Mouse (Mus musculus) ovary, adult 18-20 months (tissue): Measurements from ENCODE around the gene Shc2.

Experiments
- DNase-seq: peaks from one replicate; pipeline ENCODE4 v3.0.0; 2022; ENCODE audit warnings: low spot score, mixed read lengths

Shc2 gene

GRCm38 (mm10) chr10:79637128-79638110 lies at the start of gene Shc2:
TSS of gene Shc2 (minus strand) at chr10:79637918.
- DNase-seq = no peak

GRCm38 (mm10) chr10:79687513-79687912 lies 49.8 kb upstream of the Shc2 start:
- DNase-seq = no peak

DNA sequence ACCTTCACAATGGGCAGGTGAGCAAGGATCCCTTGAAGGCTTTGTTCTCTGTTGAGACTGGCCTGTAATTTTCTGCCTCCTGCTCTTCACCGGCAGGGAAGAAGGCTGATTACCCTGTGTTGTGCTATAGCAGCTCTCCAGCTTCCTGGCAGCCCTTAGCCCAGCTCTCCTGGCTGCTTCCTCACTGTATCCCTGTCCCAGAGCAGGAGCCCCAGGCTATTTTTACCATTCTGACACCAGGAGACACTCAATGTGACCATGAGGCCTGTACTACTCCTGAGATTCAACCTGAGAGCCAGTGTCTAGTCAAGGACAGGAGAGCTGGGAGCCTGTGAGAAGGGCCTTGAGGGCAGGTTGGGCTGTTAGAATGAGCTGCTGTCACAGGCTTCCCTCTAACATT lies 49.0 kb upstream of the Shc2 start:
- DNase-seq = no peak

DNA sequence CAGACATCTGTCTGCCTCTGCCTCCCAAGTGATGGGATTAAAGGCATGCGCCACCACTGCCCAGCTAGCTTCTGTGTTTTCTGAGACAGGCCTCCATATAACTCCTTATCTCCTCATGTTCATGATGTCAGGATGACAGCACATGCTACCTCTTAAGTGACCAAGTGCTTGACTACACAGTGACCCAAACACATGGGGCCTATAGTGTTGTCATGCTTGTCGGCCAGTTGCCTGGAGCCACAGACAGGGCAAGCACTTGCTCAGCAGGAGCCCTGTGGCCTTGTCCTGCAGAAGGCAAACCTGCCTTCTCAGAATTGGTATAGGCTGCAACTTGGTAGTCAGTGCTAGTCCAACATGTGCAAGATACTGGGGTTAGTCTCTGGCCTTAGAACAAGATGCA lies 48.5 kb upstream of the Shc2 start:
- DNase-seq = no peak

DNA sequence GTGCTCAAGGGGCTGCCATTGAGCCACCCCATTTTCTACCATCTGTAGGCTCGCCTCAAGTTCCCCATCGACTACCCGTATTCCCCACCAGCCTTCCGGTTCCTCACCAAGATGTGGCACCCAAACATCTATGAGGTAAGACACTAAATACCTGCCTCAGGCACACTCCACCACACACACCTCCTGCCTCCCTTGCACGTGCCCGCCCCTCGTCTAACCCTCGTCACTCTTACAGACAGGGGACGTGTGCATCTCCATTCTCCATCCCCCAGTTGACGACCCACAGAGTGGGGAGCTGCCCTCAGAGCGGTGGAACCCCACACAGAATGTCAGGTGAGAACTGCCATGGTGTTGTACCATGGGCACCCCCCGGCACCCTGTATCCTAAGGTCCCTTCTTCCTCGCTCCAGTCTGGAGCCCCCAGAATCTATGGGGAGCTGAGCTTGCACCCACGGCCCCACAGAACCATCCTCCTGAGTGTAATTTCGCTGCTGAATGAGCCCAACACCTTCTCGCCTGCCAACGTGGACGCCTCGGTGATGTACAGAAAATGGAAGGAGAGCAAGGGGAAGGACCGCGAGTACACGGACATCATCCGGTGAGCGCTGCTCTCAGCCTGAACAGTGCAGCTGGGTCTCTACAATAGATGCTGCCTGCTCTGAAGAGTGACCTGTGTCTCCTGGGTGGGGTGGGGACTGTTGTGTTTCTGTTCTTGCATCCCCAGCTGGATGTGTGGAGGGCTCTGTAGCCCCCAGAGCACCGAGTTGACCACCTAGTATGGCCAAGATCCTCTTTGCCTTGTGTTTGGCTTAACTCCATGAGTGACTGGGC lies 47.3 kb upstream of the Shc2 start:
- no peak for DNase-seq

DNA sequence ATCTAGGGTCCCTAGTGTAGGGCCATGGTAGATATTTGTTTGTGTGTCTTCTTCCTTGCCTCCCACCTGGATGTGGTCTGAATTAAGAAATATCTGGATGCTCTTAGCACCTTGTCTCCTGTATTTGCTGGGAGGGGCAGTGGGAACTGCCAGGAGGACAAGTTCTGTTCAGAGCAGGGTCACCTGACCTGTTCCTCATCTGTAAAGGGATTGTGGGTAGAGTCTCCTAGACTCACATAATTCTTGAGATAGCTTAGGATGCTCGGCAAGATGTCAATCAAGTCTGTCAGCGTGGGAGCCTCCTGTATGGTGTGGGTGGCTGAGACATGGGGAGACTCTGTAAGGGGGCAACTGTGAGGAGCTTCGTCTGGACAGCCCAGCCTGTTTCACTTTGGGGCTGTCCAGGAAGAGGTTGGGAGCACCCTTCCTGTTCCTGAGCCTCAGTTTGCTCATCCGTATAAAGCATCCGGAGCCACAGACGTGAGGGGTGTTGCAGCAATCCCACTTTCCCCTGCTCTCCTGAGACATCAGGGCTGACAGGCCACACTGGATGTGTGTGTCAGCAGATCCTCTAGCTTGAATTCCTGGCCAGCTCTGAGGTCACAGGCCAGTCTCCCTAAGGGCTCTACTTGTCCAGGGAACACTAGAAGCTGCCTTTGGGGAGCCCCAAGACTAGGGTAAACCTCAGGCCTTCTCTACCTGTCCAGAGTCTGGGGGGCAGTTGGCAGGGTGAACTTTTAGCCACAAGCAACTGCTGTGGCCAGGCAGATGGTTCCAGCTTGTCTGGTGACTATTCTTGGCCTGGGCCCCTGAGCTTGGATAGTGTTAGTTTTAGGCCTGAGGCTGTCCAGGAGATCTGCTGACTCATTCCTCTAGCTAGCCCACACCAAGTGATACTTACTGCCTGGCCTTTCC lies 46.3 kb upstream of the Shc2 start:
- DNase-seq = no peak

- DNase-seq = no peak
Measured at GRCm38 (mm10) chr10:79682916-79683582, 45.3 kb upstream of the Shc2 start.

DNA sequence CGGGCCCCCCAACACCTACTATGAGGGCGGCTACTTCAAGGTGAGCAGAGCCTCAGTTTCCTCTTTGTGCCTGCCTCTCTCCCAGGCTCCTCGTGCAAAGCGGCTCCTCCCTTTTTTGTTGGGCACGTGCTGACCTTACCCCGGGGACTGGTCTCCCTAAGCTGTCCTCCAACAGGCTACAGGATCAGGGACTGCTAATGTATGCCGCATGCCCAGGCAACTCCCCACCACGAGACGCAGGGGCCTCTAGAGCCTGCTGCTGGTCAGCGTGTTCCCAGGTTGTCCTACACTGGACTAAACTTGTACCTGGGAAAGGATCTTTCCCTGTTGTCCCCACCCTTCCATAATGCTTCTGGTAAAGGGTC lies 44.8 kb upstream of the Shc2 start:
- DNase-seq = no peak

DNA sequence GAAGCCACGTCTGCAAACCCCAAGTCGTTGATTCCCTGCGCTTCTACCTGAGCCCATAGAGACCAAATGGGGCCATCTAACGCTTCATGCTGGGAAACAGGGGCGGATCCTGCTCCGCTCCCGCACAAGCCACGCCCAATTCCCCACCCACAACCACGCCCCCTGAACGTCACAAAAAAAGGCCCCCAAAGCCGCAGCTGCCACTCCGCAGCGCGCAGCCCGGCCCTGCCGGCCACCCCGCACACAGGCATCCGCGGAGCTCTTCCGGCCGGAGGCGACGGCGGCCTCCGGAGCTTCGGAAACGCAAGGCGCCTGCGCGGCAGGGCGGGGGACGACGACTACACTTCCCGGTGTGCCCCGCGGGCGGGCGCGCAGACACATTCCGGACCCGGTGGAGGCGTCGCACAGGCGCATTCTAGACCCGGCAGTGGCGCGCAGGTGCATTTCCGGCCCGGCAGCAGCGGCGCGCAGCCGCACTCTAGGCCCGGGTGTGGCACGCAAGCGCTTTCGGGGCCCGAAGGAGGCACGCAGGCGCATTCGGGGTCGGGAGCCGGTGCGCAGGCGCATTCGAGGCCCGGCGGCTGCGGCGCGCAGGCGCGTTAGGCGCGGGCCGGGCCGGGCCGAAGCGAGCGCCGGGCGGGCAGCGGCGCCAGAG lies 44.0 kb upstream of the Shc2 start, which contains the start of gene Cdc34:
Gene Cdc34, plus strand, starts transcription at position 605 of the 655 bp plus-strand sequence.
- peak; percentile 100 for DNase-seq

DNA sequence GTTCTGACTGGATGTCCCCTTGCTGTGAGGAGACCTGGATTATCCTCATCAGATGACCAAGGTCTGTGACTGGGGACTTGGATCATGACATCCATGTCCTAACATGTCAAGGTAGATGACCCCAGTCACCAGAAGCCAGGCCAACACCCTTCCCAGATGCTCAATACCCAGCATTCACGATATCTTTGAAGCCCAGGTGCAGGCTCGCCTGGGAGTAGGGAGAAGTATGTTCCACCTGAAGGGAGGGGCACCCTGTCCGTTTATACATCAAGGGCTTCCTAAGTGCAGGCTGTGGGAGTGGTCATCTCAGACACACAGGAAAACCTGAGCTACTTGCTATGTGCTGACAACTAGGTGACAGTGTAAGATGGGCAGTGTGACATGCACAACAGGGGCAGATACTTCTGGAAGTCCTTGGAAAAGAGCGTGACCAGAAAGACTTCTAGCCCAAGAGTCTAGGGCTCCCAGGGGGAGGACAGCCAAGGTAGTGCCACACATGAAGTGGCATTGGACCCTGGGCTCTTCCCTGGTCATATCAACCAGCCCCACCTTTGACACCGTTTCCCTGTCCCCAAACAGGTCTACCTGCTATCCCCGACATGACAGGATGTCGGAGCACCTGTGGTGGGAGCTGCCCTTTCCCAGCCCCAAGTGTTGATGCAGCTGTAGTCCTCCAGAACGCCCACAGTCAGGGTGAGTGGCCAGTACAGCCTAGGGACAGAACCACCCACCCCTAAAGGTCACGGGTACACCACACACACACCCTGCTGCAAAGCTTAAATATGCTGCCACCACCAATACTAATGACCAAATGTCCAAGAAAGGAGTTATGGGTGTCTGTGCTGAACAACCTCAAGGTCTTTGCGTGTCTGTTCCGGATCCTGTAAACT lies 43.1 kb upstream of the Shc2 start:
- no peak for DNase-seq

- DNase-seq = no peak
Measured at GRCm38 (mm10) chr10:79675346-79676035, 37.8 kb upstream of the Shc2 start.

DNA sequence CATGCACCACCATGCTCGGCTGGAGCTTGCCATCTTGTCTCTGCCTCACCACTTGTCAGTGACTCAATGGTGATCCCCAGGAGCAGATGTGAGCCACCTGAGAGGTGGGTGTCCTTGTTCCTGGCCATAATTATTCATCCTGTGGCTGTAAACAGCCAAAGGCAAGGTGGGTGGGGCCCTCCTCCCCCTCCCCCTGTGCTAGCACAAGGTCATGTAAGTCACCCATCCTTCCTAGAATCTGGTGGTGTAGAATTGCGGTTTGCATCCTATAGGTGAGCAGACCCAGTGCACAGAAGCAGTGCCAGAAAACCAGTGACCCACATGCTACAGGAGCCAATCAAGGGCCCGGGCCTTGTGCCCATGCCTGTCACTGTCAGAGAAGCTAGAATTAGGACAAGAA lies 35.3 kb upstream of the Shc2 start:
- DNase-seq = no peak

GRCm38 (mm10) chr10:79672088-79672455 lies 34.4 kb upstream of the Shc2 start:
- DNase-seq = no peak

- no peak for DNase-seq
Measured at GRCm38 (mm10) chr10:79671396-79672087, 33.8 kb upstream of the Shc2 start.

- no peak for DNase-seq
Measured at GRCm38 (mm10) chr10:79670071-79670888, 32.6 kb upstream of the Shc2 start.

DNA sequence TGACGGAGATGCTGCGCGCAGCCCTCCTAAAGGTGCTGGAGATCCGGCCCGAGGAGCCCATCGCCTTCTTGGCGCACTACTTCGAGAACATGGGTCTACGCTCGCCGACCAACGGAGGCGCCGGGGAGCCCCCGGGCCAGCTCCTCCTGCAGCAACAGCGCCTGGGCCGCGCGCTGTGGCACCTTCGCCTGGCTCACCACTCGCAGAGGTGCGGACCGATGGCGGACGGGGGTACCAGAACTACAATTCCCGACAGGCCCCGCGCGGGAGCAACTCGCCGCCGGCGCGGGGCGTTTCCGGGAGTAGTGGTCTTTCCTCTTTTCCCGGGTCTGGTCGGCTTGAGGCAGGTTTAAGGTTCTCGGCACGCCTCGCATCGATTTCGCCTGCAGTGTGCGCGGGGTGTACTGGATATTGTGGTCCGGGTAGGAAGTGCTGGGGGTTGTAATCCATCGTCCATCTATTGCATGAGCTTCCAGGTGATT lies 31.9 kb upstream of the Shc2 start:
- peak; percentile 45 for DNase-seq

DNA sequence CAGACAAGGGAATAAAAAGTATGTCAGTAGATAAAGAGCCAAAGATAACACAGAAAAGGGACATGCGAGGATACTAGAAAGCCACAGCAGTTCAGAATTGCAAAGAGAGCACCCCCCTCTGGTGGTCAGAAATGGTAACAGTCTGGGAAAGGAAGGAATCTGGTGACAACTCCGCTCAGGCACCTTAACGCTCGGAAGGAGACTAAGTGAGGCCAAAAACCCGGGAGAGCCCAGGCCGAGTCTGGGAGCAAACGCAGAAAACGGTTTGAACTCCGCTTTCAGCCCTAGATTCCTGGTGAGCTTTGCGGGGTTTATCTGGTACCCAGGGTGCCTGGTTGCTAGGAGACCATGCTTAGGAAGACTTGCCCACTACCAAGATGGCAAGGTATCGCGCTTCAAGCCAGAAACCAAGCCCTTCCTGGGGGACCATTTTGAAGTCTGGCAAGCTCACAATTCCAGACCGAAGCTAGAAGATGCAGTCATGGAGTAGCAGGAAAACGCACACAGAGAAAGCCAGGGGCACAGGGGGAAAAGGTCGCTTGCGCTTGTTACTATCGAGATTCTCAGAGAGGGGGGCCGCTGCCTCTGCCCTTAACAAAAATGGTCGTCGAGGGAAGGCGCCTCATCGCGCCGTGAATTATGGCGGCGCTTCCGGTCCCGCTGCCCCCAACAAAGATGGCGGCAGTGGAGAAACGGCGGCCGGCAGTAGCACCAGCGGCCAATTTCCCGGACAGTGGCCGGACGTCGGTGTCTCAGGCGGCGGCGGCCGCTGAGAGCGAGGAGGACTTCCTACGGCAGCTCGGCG lies 31.3 kb upstream of the Shc2 start, which contains the start of gene Tpgs1:
Gene Tpgs1, plus strand, starts transcription at position 599 of the 805 bp plus-strand sequence.
- peak; percentile 82 for DNase-seq
